In the genomic region with DNA sequence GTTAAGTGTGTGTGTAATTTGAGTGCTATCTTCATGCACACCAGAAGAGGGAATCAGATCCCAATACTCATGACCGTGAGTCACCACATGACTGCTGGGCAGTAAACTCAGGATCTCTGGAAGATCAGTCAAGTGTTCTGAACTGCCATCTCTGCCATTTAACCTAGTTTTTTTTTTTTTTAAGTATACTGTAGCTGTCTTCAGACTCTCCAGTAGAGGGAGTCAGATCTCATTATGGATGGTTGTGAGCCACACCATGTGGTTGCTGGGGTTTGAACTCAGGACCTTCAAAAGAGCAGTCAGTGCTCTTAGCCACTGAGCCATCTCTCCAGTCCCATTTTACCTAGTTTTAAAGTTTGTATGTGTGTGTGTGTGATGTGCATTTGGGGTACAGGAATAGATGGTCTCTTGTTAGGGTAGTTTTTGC, we compare ENCODE assay signal across 17 mouse cellular contexts. TPM values are rescaled to one million over a fixed set of nuclear protein-coding genes. Genes with fewer than 3 reads are reported as not detected.
DNase-seq lines count a peak whose midpoint lies in the region; ATAC-seq and TF ChIP-seq lines count a peak whose summit lies in the region.
"Had no signal": no experiment of that assay in that cellular context is flagged by ENCODE, and none has a peak within 500 bp of the region (broad histone marks: within the 10 kb centered on the region; RNA-seq: fewer than 3 reads in every experiment).

No protein-coding gene starts in this region.

- 21% methylated on average over 1 of the region's 1 CpGs for WGBS in intestine, postnatal 0 days
- 40% methylated on average over 1 of the region's 1 CpGs for WGBS in intestine, embryonic 16.5 days
- 74% methylated on average over 1 of the region's 1 CpGs for WGBS in forebrain, embryonic 13.5 days

- no peaks in the 10 kb centered on the region; the same call in 1 of the 2 replicates for H3K4me1 ChIP-seq in intestine, postnatal 0 days (replicated peaks; ENCODE audit: control insufficient read depth, insufficient read depth, low read length)
- peaks cover 8% of the 10 kb centered on the region for H3K4me1 ChIP-seq in intestine, embryonic 16.5 days (ENCODE audit: control insufficient read depth, insufficient read depth, low read length)
- peaks cover 29% of the 10 kb centered on the region for H3K4me1 ChIP-seq in forebrain, embryonic 13.5 days

- peak; percentile 54 for TF ChIP-seq CTCF in intestine, postnatal 0 days (IDR thresholded peaks at IDR 0.05; ENCODE audit: low read depth)

- no peaks in the 10 kb centered on the region for H3K9me3 ChIP-seq in intestine, postnatal 0 days (ENCODE audit: control insufficient read depth)
- no peaks in the 10 kb centered on the region for H3K9me3 ChIP-seq in intestine, embryonic 16.5 days (ENCODE audit: control insufficient read depth, low read length)
- H3K9me3 ChIP-seq in forebrain, embryonic 13.5 days (replicated peaks) = no peaks in the 10 kb centered on the region
- H3K9me3 ChIP-seq: forebrain, embryonic 12.5 days; heart, embryonic 10.5 days; liver, embryonic 15.5 days; neural tube, embryonic 13.5 days had no signal

- no peak overlapping the region for H3K4me3 ChIP-seq in intestine, postnatal 0 days (ENCODE audit: low read depth, low read length)
- H3K4me3 ChIP-seq in intestine, embryonic 16.5 days (ENCODE audit: low read length) = no peak overlapping the region
- no peak overlapping the region for H3K4me3 ChIP-seq in forebrain, embryonic 13.5 days
- H3K4me3 ChIP-seq: forebrain, embryonic 12.5 days; heart, embryonic 10.5 days; liver, embryonic 15.5 days; neural tube, embryonic 13.5 days had no signal

- H3K36me3 ChIP-seq in intestine, postnatal 0 days (ENCODE audit: control insufficient read depth, insufficient read depth) = peaks cover 26% of the 10 kb centered on the region
- peaks cover 16% of the 10 kb centered on the region for H3K36me3 ChIP-seq in intestine, embryonic 16.5 days (ENCODE audit: control insufficient read depth, insufficient read depth, low read length)
- H3K36me3 ChIP-seq in forebrain, embryonic 13.5 days (ENCODE audit: poor library complexity, severe bottlenecking) = peaks cover 32% of the 10 kb centered on the region

- no peak overlapping the region for H3K27ac ChIP-seq in intestine, postnatal 0 days (ENCODE audit: low read depth, low read length)
- no peak overlapping the region for H3K27ac ChIP-seq in intestine, embryonic 16.5 days (ENCODE audit: low read length)
- H3K27ac ChIP-seq in forebrain, embryonic 13.5 days = no peak overlapping the region
- H3K27ac ChIP-seq: forebrain, embryonic 12.5 days; heart, embryonic 10.5 days; neural tube, embryonic 13.5 days had no signal

- no peak for ATAC-seq in intestine, postnatal 0 days
- ATAC-seq in intestine, embryonic 16.5 days = no peak
- ATAC-seq in megakaryocyte-erythroid progenitor cell, adult 5-6 weeks (replicated peaks; ENCODE audit: low FRiP score, low TSS enrichment, poor library complexity, severe bottlenecking) = no peak
- no peak for ATAC-seq in forebrain, embryonic 13.5 days
- ATAC-seq: hindbrain, embryonic 16.5 days; midbrain, embryonic 16.5 days had no signal

- no peak overlapping the region for H3K4me2 ChIP-seq in intestine, postnatal 0 days (replicated peaks; ENCODE audit: low read depth)
- no peak overlapping the region for H3K4me2 ChIP-seq in intestine, embryonic 16.5 days (ENCODE audit: low read depth, low read length)
- no peak overlapping the region for H3K4me2 ChIP-seq in forebrain, embryonic 13.5 days
- H3K4me2 ChIP-seq: forebrain, embryonic 12.5 days; liver, embryonic 15.5 days; neural tube, embryonic 13.5 days had no signal

- H3K27me3 ChIP-seq in intestine, postnatal 0 days (replicated peaks; ENCODE audit: control insufficient read depth, insufficient read depth, low read length) = no peaks in the 10 kb centered on the region
- H3K27me3 ChIP-seq in intestine, embryonic 16.5 days (replicated peaks; ENCODE audit: control insufficient read depth, insufficient read depth, low read length) = no peaks in the 10 kb centered on the region
- H3K27me3 ChIP-seq in forebrain, embryonic 13.5 days = no peaks in the 10 kb centered on the region
- H3K27me3 ChIP-seq: forebrain, embryonic 12.5 days; liver, embryonic 15.5 days; neural tube, embryonic 13.5 days had no signal

- peak; percentile 36 for DNase-seq in thymus, postnatal 0 days (ENCODE audit: low spot score)
- no peak for DNase-seq in thymus, postnatal 4 days
- DNase-seq in c-Kit-positive CD71-positive TER-119-negative erythroid progenitor cells, embryonic 14.5 days (ENCODE audit: low read depth) = peak; percentile 16
- DNase-seq in right cerebral cortex, postnatal 36 days (ENCODE audit: low spot score in 2 of 2) = no peak
- DNase-seq: cerebellum, adult 11 months; spleen, adult 18-20 months; thymus, adult 18-20 months had no signal

- H3K9ac ChIP-seq in intestine, postnatal 0 days (ENCODE audit: low read depth, low read length) = no peak overlapping the region
- no peak overlapping the region for H3K9ac ChIP-seq in intestine, embryonic 16.5 days (ENCODE audit: low read depth, low read length)
- H3K9ac ChIP-seq in forebrain, embryonic 13.5 days = no peak overlapping the region
- H3K9ac ChIP-seq: forebrain, embryonic 12.5 days; liver, embryonic 15.5 days; neural tube, embryonic 13.5 days had no signal

RNA-seq across cellular contexts. Expression of a gene that starts 2.9 kb away (rescaled TPM):
- 0.87 and 0.95 TPM in 2 replicates for polyA plus RNA-seq in intestine, postnatal 0 days (2015; fragmentation: Nextera tagmentation; extraction: Ambion mirVana)
- polyA plus RNA-seq in intestine, embryonic 16.5 days (2015; fragmentation: Nextera tagmentation; extraction: Ambion mirVana) = 2.3 and 3.1 TPM in 2 replicates
- 50.6 and 53.8 TPM in 2 replicates for polyA plus RNA-seq in thymus, postnatal 0 days (2015; fragmentation: Nextera tagmentation; extraction: Ambion mirVana)
- 7.3 and 16.1 TPM in 2 replicates for total RNA-seq in megakaryocyte-erythroid progenitor cell, adult 5-6 weeks (2014; fragmentation: Nextera tagmentation)
- 5.4 and 8.6 TPM in 2 replicates for total RNA-seq in megakaryocyte-erythroid progenitor cell, adult 5-6 weeks (2017)
- 0.17 and 0.21 TPM in 2 replicates for polyA plus RNA-seq in forebrain, embryonic 13.5 days (2015; fragmentation: Nextera tagmentation; extraction: Ambion mirVana)

RNA-seq across cellular contexts. Expression of a gene that starts 23.0 kb away (rescaled TPM):
- polyA plus RNA-seq in intestine, postnatal 0 days (2015; fragmentation: Nextera tagmentation; extraction: Ambion mirVana) = 37.2 and 39.6 TPM in 2 replicates
- polyA plus RNA-seq in intestine, embryonic 16.5 days (2015; fragmentation: Nextera tagmentation; extraction: Ambion mirVana) = 67.7 and 69.9 TPM in 2 replicates
- 189 and 190 TPM in 2 replicates for polyA plus RNA-seq in thymus, postnatal 0 days (2015; fragmentation: Nextera tagmentation; extraction: Ambion mirVana)
- total RNA-seq in megakaryocyte-erythroid progenitor cell, adult 5-6 weeks (2014; fragmentation: Nextera tagmentation) = 45.8 and 55.6 TPM in 2 replicates
- total RNA-seq in megakaryocyte-erythroid progenitor cell, adult 5-6 weeks (2017) = 26.8 and 32.7 TPM in 2 replicates
- polyA plus RNA-seq in forebrain, embryonic 13.5 days (2015; fragmentation: Nextera tagmentation; extraction: Ambion mirVana) = 82.2 and 90.5 TPM in 2 replicates

RNA-seq across cellular contexts. Expression of a gene that starts 48.0 kb away (rescaled TPM):
- 21.6 and 25.1 TPM in 2 replicates for polyA plus RNA-seq in intestine, postnatal 0 days (2015; fragmentation: Nextera tagmentation; extraction: Ambion mirVana)
- polyA plus RNA-seq in intestine, embryonic 16.5 days (2015; fragmentation: Nextera tagmentation; extraction: Ambion mirVana) = 24.6 and 24.8 TPM in 2 replicates
- 17.8 and 22.5 TPM in 2 replicates for polyA plus RNA-seq in thymus, postnatal 0 days (2015; fragmentation: Nextera tagmentation; extraction: Ambion mirVana)
- total RNA-seq in megakaryocyte-erythroid progenitor cell, adult 5-6 weeks (2014; fragmentation: Nextera tagmentation) = 43.7 and 49.9 TPM in 2 replicates
- 60.5 and 70.9 TPM in 2 replicates for total RNA-seq in megakaryocyte-erythroid progenitor cell, adult 5-6 weeks (2017)
- polyA plus RNA-seq in forebrain, embryonic 13.5 days (2015; fragmentation: Nextera tagmentation; extraction: Ambion mirVana) = 13.9 and 14.8 TPM in 2 replicates

Comparison
In these comparisons a context has a peak if more than half of its experiments do, and no peak if none do; other contexts are left out.
1. DNase-seq: peak in thymus, postnatal 0 days (single experiment) and c-Kit-positive CD71-positive TER-119-negative erythroid progenitor cells, embryonic 14.5 days (single experiment); none in thymus, postnatal 4 days (single experiment) and right cerebral cortex, postnatal 36 days (0 of 2).
2. RNA of a gene that starts 2.9 kb away (polyA plus RNA-seq): 50.6 to 53.8 TPM in thymus, postnatal 0 days; 2.3 to 3.1 TPM in intestine, embryonic 16.5 days, 0.87 to 0.95 TPM in intestine, postnatal 0 days and 0.17 to 0.21 TPM in forebrain, embryonic 13.5 days; every median in the first group is over 10 times any median in the second.